Mouse (Mus musculus) MEL (cell line): Measurements from ENCODE around the gene Ptprh.
"Not testable (repeated sequence)": the region's sequence is repeated elsewhere in the genome, so short reads cannot be mapped to it uniquely, and the experiment has no call there.

ENCODE experiments used
- CTCF ChIP-seq, 3 experiments: IDR thresholded peaks in 2 of 3; conservative IDR thresholded peaks in 1 of 3; 2 replicates each; pipeline ENCODE4 v1.5.1; 2011 to 2012; ENCODE audit warnings: low read length in 3 of 3, low read depth in 2 of 3, mild to moderate bottlenecking in 2 of 3, improper control_type of control experiment in 1 of 3, inconsistent platforms in 1 of 3, mixed read lengths in 1 of 3, moderate library complexity in 1 of 3; ENCODE audit not compliant: control insufficient read depth in 1 of 3, insufficient read depth in 1 of 3, poor library complexity in 1 of 3, severe bottlenecking in 1 of 3
- EP300 ChIP-seq, 2 experiments: IDR thresholded peaks; 2 replicates each; pipeline ENCODE4 v1.6.1; 2011; ENCODE audit warnings: improper control_type of control experiment in 2 of 2, low read length in 2 of 2, low read depth in 1 of 2, mild to moderate bottlenecking in 1 of 2
- GATA1 ChIP-seq: IDR thresholded peaks from 2 replicates; pipeline ENCODE4 v1.6.1; 2011; ENCODE audit warnings: low read depth, low read length, improper control_type of control experiment
- MYB ChIP-seq: IDR thresholded peaks from 2 replicates; pipeline ENCODE4 v1.6.1; 2011; ENCODE audit warnings: mild to moderate bottlenecking, low read depth, low read length, improper control_type of control experiment
- NELFE ChIP-seq: IDR thresholded peaks from 2 replicates; pipeline ENCODE4 v1.6.1; 2011; ENCODE audit warnings: low read depth, low read length, improper control_type of control experiment
- NRF1 ChIP-seq: IDR thresholded peaks from 2 replicates; pipeline ENCODE4 v1.6.1; 2014; ENCODE audit warnings: low read depth, mild to moderate bottlenecking, inconsistent platforms, low read length, improper control_type of control experiment, moderate library complexity; ENCODE audit not compliant: poor library complexity, insufficient read depth, severe bottlenecking
- POLR2A ChIP-seq, 2 experiments: IDR thresholded peaks; 2 replicates each; pipeline ENCODE4 v1.6.1; 2011 to 2012; ENCODE audit warnings: low read length in 2 of 2, mild to moderate bottlenecking in 2 of 2, control low read depth in 1 of 2, improper control_type of control experiment in 1 of 2, low read depth in 1 of 2, moderate library complexity in 1 of 2; ENCODE audit not compliant: control insufficient read depth in 1 of 2, insufficient read depth in 1 of 2, poor library complexity in 1 of 2
- POLR2AphosphoS2 ChIP-seq: IDR thresholded peaks from 2 replicates; pipeline ENCODE4 v1.6.1; 2011; ENCODE audit warnings: low read length, improper control_type of control experiment
- SIN3A ChIP-seq: IDR thresholded peaks from 2 replicates; pipeline ENCODE4 v1.6.1; 2012; ENCODE audit warnings: low read length, improper control_type of control experiment, inconsistent platforms
- USF1 ChIP-seq: IDR thresholded peaks from 2 replicates; pipeline ENCODE4 v1.6.1; 2014; ENCODE audit warnings: low read depth, mild to moderate bottlenecking, inconsistent platforms, low read length, improper control_type of control experiment, moderate library complexity
- ZKSCAN1 ChIP-seq: IDR thresholded peaks from 2 replicates; pipeline ENCODE4 v1.6.1; 2012; ENCODE audit warnings: low read depth, mild to moderate bottlenecking, inconsistent platforms, low read length, improper control_type of control experiment, moderate library complexity

GRCm38 (mm10) chr7:4597046-4597445, 6.8 kb downstream of the Ptprh start:
- not testable (repeated sequence) for TF ChIP-seq POLR2A (IDR thresholded peaks at IDR 0.05; ENCODE audit: control insufficient read depth in 1 of 2, insufficient read depth in 1 of 2, low read depth in 1 of 2, low read length in 2 of 2, poor library complexity in 1 of 2); ZKSCAN1; GATA1; POLR2AphosphoS2; EP300 (IDR thresholded peaks at IDR 0.05; ENCODE audit: low read depth in 1 of 2, low read length in 2 of 2); CTCF (IDR thresholded peaks at IDR 0.05 in 2 of 3, conservative IDR thresholded peaks at IDR 0.05 in 1 of 3; ENCODE audit: control insufficient read depth in 1 of 3, insufficient read depth in 1 of 3, low read depth in 2 of 3, low read length in 3 of 3, poor library complexity in 1 of 3, severe bottlenecking in 1 of 3); USF1; NELFE; MYB; SIN3A; NRF1
